Mouse (Mus musculus): ENCODE data around the gene Dclk2. TPM values are rescaled to one million over a fixed set of nuclear protein-coding genes. Genes with fewer than 3 reads are reported as not detected.

The Dclk2 gene
- 6.1 TPM for polyA plus RNA-seq (2014; fragmentation: Illumina TruSeq; extraction: RNeasy Lipid Tissue Mini Kit (QIAGEN cat#74804))

DNA sequence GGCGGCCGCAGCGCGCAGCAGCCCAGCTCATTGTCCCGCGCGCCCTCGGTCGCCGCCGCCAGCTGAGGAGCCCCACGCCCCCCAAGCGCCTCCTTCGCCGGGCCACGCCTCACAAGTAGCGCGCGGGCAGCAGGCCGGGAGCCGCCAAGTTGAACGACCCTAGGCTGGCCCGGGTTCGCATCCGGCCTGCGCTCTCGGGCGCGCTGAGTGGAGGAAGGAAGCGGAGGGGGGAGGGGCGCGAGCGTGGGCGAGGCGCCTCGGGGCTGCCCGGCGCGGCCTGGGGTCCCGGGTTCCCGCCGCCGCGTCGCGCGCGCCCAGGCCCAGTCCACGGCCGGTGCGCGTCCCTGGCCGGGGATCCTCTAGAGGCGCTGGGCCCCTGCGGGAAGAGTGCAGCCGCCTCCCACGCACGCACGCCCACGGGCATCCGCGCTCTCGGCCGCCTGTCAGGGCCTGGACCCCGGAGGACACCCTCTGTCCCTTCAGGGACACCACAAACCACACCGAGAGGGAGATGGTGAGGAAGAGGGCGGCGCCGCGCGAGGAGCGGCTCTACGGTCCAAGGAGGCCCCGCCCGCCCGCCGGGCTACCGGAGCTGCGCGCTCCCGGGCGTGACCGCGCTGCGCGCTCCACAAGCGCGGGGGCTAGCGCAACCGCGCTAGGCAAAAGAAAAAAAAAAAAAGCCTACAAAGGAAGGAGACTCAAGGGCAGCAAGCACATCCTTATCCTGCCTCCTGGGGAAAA lies at the start of gene Dclk2:
Gene Dclk2 (minus strand): TSS at position 510 of the 741 bp plus-strand sequence.

Other genes starting within 250 kb of the Dclk2 start
- 49.9 TPM for gene Cd1d1, start 78.6 kb upstream of the Dclk2 start, polyA plus RNA-seq (2014; fragmentation: Illumina TruSeq; extraction: RNeasy Lipid Tissue Mini Kit (QIAGEN cat#74804))